Mouse (Mus musculus): ENCODE results near the gene Gzmm. TPM values are rescaled to one million over a fixed set of nuclear protein-coding genes. Genes with fewer than 3 reads are reported as not detected.

Gene Gzmm
- polyA plus RNA-seq, 1 experiment from 2014 or later = 0.13 TPM

DNA sequence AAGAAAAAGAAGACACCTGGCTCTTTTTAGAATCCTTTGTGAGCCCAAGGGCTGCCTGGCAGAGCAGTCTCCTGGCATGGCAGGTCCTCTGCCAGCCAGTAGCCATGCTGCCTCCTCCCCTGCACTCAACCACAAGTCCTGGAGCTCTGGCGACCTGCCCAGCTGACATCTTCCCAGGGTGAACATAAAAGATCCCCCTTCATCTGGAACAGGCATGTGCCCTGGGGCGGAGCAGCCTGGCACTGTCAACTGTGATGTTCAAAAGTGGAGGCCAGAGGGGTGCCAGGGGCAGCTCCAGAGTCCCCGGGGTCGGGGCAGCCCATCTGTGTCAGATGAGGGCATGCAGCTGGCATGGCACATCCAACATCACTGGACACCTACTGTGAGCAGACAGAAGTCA, 26.2 kb downstream of the Gzmm start:
- TF ChIP-seq EP300 (IDR thresholded peaks at IDR 0.05; ENCODE audit: low read depth) (no peak), CTCF (IDR thresholded peaks at IDR 0.05; ENCODE audit: low read depth) (no peak)
- WGBS (ENCODE audit: insufficient replicate concordance) = 59% methylated on average over 4 of the region's 4 CpGs
- no peak for ATAC-seq

DNA sequence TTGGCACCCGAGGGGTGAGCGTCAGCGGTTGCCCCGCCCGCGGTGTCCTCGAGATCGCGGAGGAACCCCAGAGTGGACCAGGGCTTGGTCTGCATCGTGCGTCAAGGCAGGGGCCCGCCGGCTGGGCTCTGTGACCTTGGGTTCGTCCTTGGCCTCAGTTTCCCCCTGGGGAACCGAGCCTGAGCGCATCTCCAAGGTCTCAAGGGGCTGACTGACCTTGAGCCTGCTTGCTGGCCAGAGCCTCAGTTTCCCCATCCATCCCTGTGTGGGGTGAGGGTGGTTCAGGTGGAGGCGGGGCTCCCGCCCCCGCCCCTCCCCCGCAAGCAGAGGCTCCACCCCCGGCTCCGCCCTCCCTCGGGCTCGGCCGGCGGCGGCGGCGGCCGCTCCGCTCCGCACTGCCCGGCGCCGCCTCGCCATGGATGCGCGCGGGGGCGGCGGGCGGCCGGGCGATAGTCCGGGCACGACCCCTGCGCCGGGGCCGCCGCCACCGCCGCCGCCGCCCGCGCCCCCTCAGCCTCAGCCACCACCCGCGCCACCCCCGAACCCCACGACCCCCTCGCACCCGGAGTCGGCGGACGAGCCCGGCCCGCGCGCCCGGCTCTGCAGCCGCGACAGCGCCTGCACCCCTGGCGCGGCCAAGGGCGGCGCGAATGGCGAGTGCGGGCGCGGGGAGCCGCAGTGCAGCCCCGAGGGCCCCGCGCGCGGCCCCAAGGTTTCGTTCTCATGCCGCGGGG, 27.6 kb downstream of the Gzmm start, which contains the start of gene Hcn2:
Gene Hcn2, plus strand, starts transcription at position 381 of the 734 bp plus-strand sequence.
- peak within 1 kb of the TSS; percentile 58 for H3K4me3 ChIP-seq (ENCODE audit: low read depth, low read length)
- no peak within 1 kb of the TSS for H3K9ac ChIP-seq (replicated peaks)
- H3K4me1 ChIP-seq (ENCODE audit: insufficient read depth) = peaks cover 21% of the 10 kb centered on the region
- DNase-seq (no peak), ATAC-seq (no peak)
- 3% methylated on average over 36 of the region's 91 CpGs for WGBS (ENCODE audit: insufficient replicate concordance)
- H3K9me3 ChIP-seq (ENCODE audit: low read length) = no peaks in the 10 kb centered on the region
- peak within 1 kb of the TSS; percentile 88 for H3K4me2 ChIP-seq (ENCODE audit: low read depth, low read length)
- H3K27me3 ChIP-seq (ENCODE audit: insufficient read depth, low read length) = peaks cover 48% of the 10 kb centered on the region
- TF ChIP-seq EP300 (IDR thresholded peaks at IDR 0.05; ENCODE audit: low read depth) = no peak
- no peak for TF ChIP-seq CTCF (IDR thresholded peaks at IDR 0.05; ENCODE audit: low read depth)
- H3K27ac ChIP-seq (ENCODE audit: low read depth) = no peak within 1 kb of the TSS
- H3K36me3 ChIP-seq (replicated peaks; ENCODE audit: insufficient read depth, low read length) = peaks cover 8% of the 10 kb centered on the region

More for the DNA sequence above, 26.2 kb downstream of the Gzmm start:
- no peak overlapping the region for H3K9ac ChIP-seq (replicated peaks)
- no peak overlapping the region for H3K4me3 ChIP-seq (ENCODE audit: low read depth, low read length)
- H3K4me1 ChIP-seq (ENCODE audit: insufficient read depth) = peaks cover 21% of the 10 kb centered on the region
- no peaks in the 10 kb centered on the region for H3K9me3 ChIP-seq (ENCODE audit: low read length)
- H3K36me3 ChIP-seq (replicated peaks; ENCODE audit: insufficient read depth, low read length) = peaks cover 22% of the 10 kb centered on the region
- H3K27me3 ChIP-seq (ENCODE audit: insufficient read depth, low read length) = peaks cover 48% of the 10 kb centered on the region
- DNase-seq = no peak
- no peak overlapping the region for H3K4me2 ChIP-seq (ENCODE audit: low read depth, low read length)
- no peak overlapping the region for H3K27ac ChIP-seq (ENCODE audit: low read depth)

DNA sequence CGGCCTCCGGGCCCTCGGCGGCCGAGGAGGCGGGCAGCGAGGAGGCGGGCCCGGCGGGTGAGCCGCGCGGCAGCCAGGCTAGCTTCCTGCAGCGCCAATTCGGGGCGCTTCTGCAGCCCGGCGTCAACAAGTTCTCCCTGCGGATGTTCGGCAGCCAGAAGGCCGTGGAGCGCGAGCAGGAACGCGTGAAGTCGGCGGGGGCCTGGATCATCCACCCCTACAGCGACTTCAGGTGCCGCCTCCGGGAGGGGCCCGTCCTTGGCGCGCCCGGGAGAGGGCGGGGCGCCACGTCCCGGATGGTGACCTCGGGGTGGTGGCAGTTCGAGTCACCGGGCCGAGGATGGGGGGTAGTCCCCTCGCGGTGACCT, 28.2 kb downstream of the Gzmm start:
- ATAC-seq = no peak
- peak overlapping the region; percentile 88 for H3K4me2 ChIP-seq (ENCODE audit: low read depth, low read length)
- H3K4me1 ChIP-seq (ENCODE audit: insufficient read depth) = peaks cover 21% of the 10 kb centered on the region
- WGBS (ENCODE audit: insufficient replicate concordance) = 0% methylated on average over 35 of the region's 44 CpGs
- peak overlapping the region; percentile 58 for H3K4me3 ChIP-seq (ENCODE audit: low read depth, low read length)
- no peak overlapping the region for H3K9ac ChIP-seq (replicated peaks)
- H3K27me3 ChIP-seq (ENCODE audit: insufficient read depth, low read length) = peaks cover 48% of the 10 kb centered on the region
- H3K36me3 ChIP-seq (replicated peaks; ENCODE audit: insufficient read depth, low read length) = peaks cover 3% of the 10 kb centered on the region; the same call in 1 of the 2 replicates
- TF ChIP-seq EP300 (IDR thresholded peaks at IDR 0.05; ENCODE audit: low read depth) (no peak), CTCF (IDR thresholded peaks at IDR 0.05; ENCODE audit: low read depth) (no peak)
- H3K9me3 ChIP-seq (ENCODE audit: low read length) = no peaks in the 10 kb centered on the region
- H3K27ac ChIP-seq (ENCODE audit: low read depth) = no peak overlapping the region
- no peak for DNase-seq

DNA sequence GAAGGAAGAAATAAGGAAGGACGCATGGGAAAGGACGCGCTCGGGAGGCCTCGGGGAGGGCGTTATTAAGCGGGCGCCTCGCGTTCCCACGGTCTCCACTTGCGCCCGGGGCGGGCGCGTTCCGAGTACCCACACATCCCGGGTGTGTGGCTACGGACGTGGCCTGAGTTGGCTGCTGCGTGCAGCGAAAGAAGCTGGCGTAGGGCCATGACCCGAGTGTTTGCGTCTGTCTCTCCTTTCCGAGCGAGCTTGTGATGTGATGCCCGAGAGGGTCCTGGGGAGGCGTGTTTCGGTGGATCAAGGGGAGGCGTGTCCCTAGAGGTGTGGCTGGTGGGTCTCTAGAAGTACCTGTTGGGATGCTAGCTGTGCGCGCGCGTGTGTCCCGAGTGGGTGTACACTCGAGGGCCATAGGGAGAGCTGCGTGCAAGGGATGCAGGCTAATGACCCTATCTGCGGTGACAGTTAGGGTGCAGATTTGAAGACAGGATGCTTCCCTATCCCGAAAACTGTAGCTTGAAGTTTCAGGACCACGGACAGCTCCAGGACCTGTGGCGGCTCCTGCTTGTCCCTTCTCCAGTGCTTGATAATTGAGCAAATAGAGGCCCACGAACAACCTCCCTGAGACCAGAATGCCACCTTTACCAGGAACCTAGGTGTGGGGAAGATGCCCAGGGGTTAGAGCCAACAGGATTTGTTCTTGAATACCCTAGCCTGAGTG, 29.0 kb downstream of the Gzmm start:
- no peak for TF ChIP-seq CTCF (IDR thresholded peaks at IDR 0.05; ENCODE audit: low read depth)
- no peak for TF ChIP-seq EP300 (IDR thresholded peaks at IDR 0.05; ENCODE audit: low read depth)
- WGBS (ENCODE audit: insufficient replicate concordance) = 7% methylated on average over 43 of the region's 43 CpGs
- no peak for ATAC-seq
- Histone ChIP-seq H3K4me3 (ENCODE audit: low read depth, low read length) (peak overlapping the region; percentile 58; the same call in 1 of the 2 replicates), H3K27me3 (ENCODE audit: insufficient read depth, low read length) (peaks cover 48% of the 10 kb centered on the region), H3K9ac (replicated peaks) (no peak overlapping the region), H3K36me3 (replicated peaks; ENCODE audit: insufficient read depth, low read length) (no peaks in the 10 kb centered on the region), H3K4me1 (ENCODE audit: insufficient read depth) (peaks cover 19% of the 10 kb centered on the region), H3K27ac (ENCODE audit: low read depth) (no peak overlapping the region), H3K9me3 (ENCODE audit: low read length) (no peaks in the 10 kb centered on the region), H3K4me2 (ENCODE audit: low read depth, low read length) (peak overlapping the region; percentile 88; the same call in 1 of the 2 replicates)
- DNase-seq = peak; percentile 83

DNA sequence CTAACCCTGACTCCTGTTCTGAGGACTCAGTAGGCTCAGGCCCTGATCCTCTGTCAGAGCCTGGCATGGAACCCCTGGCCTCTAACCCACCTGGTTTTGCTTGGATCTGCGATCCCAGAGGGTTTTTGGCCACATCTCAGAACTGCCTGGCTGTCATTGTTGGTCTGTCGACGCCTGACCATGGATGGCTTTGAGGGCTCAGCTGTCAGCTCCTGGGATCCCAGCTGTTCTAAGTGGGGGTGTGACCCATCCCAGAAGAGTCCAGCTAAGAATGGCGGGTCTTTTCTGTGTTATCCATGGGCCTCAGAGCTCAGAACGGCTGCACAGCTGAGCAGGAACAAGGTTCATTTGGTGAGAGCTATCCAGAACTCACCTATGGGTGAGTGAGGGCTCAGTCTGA, 32.3 kb downstream of the Gzmm start:
- no peak for ATAC-seq

DNA sequence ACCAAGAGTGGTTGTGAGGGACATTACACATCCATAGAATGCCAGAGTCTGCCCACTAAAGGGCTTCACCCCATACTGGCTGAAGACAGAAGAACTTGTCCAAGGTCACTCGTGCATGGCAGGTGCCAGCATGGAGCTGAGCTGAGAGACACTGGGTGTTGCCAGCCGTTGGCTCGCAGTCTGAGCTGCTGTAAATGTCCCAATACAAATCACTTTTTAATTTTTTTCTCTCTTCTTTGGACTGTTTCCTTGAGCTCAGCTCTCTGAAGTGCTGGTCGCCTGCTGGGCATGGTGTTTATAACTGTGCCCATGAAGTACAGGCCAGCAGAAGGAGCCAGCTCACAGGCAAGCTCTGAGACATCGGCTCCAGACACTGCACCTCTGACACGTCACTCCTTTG, 34.2 kb downstream of the Gzmm start:
- Histone ChIP-seq H3K9me3 (ENCODE audit: low read length) (no peaks in the 10 kb centered on the region), H3K9ac (replicated peaks) (no peak overlapping the region), H3K4me3 (ENCODE audit: low read depth, low read length) (no peak overlapping the region), H3K36me3 (replicated peaks; ENCODE audit: insufficient read depth, low read length) (no peaks in the 10 kb centered on the region), H3K4me1 (ENCODE audit: insufficient read depth) (no peaks in the 10 kb centered on the region), H3K4me2 (ENCODE audit: low read depth, low read length) (no peak overlapping the region), H3K27me3 (ENCODE audit: insufficient read depth, low read length) (peaks cover 11% of the 10 kb centered on the region), H3K27ac (ENCODE audit: low read depth) (no peak overlapping the region)
- ATAC-seq = no peak
- DNase-seq = no peak
- WGBS (ENCODE audit: insufficient replicate concordance) = 59% methylated on average over 6 of the region's 6 CpGs
- TF ChIP-seq EP300 (IDR thresholded peaks at IDR 0.05; ENCODE audit: low read depth) = no peak
- TF ChIP-seq CTCF (IDR thresholded peaks at IDR 0.05; ENCODE audit: low read depth) = no peak

More for the DNA sequence above, 32.3 kb downstream of the Gzmm start:
- Histone ChIP-seq H3K9ac (replicated peaks) (no peak overlapping the region), H3K9me3 (ENCODE audit: low read length) (no peaks in the 10 kb centered on the region), H3K36me3 (replicated peaks; ENCODE audit: insufficient read depth, low read length) (no peaks in the 10 kb centered on the region), H3K27ac (ENCODE audit: low read depth) (no peak overlapping the region), H3K27me3 (ENCODE audit: insufficient read depth, low read length) (peaks cover 27% of the 10 kb centered on the region), H3K4me1 (ENCODE audit: insufficient read depth) (peaks cover 13% of the 10 kb centered on the region), H3K4me2 (ENCODE audit: low read depth, low read length) (no peak overlapping the region), H3K4me3 (ENCODE audit: low read depth, low read length) (no peak overlapping the region)
- no peak for DNase-seq
- WGBS (ENCODE audit: insufficient replicate concordance) = 61% methylated on average over 5 of the region's 5 CpGs
- TF ChIP-seq EP300 (IDR thresholded peaks at IDR 0.05; ENCODE audit: low read depth) = no peak
- no peak for TF ChIP-seq CTCF (IDR thresholded peaks at IDR 0.05; ENCODE audit: low read depth)
